Mouse (Mus musculus) heart, embryonic 14.5 days (tissue): ENCODE measurements around the gene Phb. TPM values are rescaled to one million over a fixed set of nuclear protein-coding genes. Genes with fewer than 3 reads are reported as not detected.
A peak's percentile ranks its signal among the peaks of the same experiment; 100 is the strongest.

Source experiments
- ATAC-seq: fragments of 200-750 bp; cut with Nextera tagmentation; 2 replicates; pipeline ENCODE4 v1.8.0; 2017; ENCODE audit warnings: low read depth, moderate TSS enrichment; ENCODE audit not compliant: insufficient number of reproducible peaks, insufficient read depth, low FRiP score
- H3K27ac ChIP-seq, 2 experiments: fragments of 200-500 bp in 1 of 2; fragments of 300-500 bp in 1 of 2; sonication (generic) in 1 of 2; replicated peaks in 1 of 2; 2 replicates each; pipeline ENCODE4 v1.5.1; 2012 to 2014; ENCODE audit warnings: low read depth in 2 of 2, low read length in 2 of 2, control low read depth in 1 of 2, mild to moderate bottlenecking in 1 of 2, mixed read lengths in 1 of 2; ENCODE audit not compliant: control insufficient read depth in 1 of 2, insufficient read depth in 1 of 2
- H3K27me3 ChIP-seq: fragments of 300-500 bp; sonication (generic); 2 replicates; pipeline ENCODE4 v1.6.1; 2014; ENCODE audit warnings: mild to moderate bottlenecking, low read length, control low read depth; ENCODE audit not compliant: control insufficient read depth, insufficient read depth
- H3K36me3 ChIP-seq: fragments of 300-500 bp; sonication (generic); 2 replicates; pipeline ENCODE4 v1.6.1; 2014; ENCODE audit warnings: mild to moderate bottlenecking, control low read depth, low read length, mixed read lengths; ENCODE audit not compliant: control insufficient read depth, insufficient read depth
- H3K4me1 ChIP-seq, 2 experiments: fragments of 200-500 bp in 1 of 2; fragments of 300-500 bp in 1 of 2; sonication (generic) in 1 of 2; 2 replicates each; pipeline ENCODE4 v1.6.1; 2012 to 2014; ENCODE audit warnings: low read length in 2 of 2, control low read depth in 1 of 2, mixed read lengths in 1 of 2; ENCODE audit not compliant: control insufficient read depth in 2 of 2, insufficient read depth in 2 of 2
- H3K4me2 ChIP-seq: fragments of 300-500 bp; sonication (generic); 2 replicates; pipeline ENCODE4 v1.6.1; 2014; ENCODE audit warnings: mild to moderate bottlenecking, low read length
- H3K4me3 ChIP-seq, 2 experiments: fragments of 200-500 bp in 1 of 2; fragments of 300-500 bp in 1 of 2; sonication (generic) in 1 of 2; 2 replicates each; pipeline ENCODE4 v1.5.1; 2012 to 2014; ENCODE audit warnings: low read length in 2 of 2, mild to moderate bottlenecking in 2 of 2, control low read depth in 1 of 2, low read depth in 1 of 2, moderate library complexity in 1 of 2; ENCODE audit not compliant: control insufficient read depth in 1 of 2, insufficient read depth in 1 of 2
- H3K9ac ChIP-seq: fragments of 300-500 bp; sonication (generic); 2 replicates; pipeline ENCODE4 v1.6.1; 2014; ENCODE audit warnings: mild to moderate bottlenecking, low read length
- H3K9me3 ChIP-seq: fragments of 300-500 bp; sonication (generic); 2 replicates; pipeline ENCODE4 v1.6.1; 2016; ENCODE audit warnings: low read length, control low read depth; ENCODE audit not compliant: control insufficient read depth
- WGBS: fragments of 180-500 bp; shearing (Covaris S2); extraction: QIAGEN DNeasy Blood & Tissue Kit; methylation state at CpG from one replicate; pipeline ENCODE4 v1.1.7; 2014; 5-methylcytosine and 5-hydroxymethylcytosine counted together
- polyA plus RNA-seq: library from polyadenylated mRNA; unstranded; fragments of >200 nt; fragmentation: Nextera tagmentation; extraction: Ambion mirVana; gene quantifications from 2 replicates; pipeline ENCODE4 v1.2.1, GENCODE M21; 2014

Gene Phb
- polyA plus RNA-seq, 1 experiment from 2014 or later: 269 TPM

GRCm38 (mm10) chr11:95689544-95689943 lies 22.8 kb downstream of the Phb start:
- H3K9ac ChIP-seq: no peak overlapping the region
- H3K4me3 ChIP-seq: no peak overlapping the region
- H3K4me2 ChIP-seq: no peak overlapping the region
- no peaks in the 10 kb centered on the region for H3K9me3 ChIP-seq
- H3K27ac ChIP-seq: no peak overlapping the region
- WGBS: 60% methylated on average over 3 of the region's 3 CpGs
- no peak for ATAC-seq
- peaks cover 12 to 16% of the 10 kb centered on the region in 2 experiments for H3K4me1 ChIP-seq
- no peaks in the 10 kb centered on the region for H3K27me3 ChIP-seq
- no peaks in the 10 kb centered on the region for H3K36me3 ChIP-seq

- H3K4me2 ChIP-seq: no peak overlapping the region
- no peak for ATAC-seq
- H3K9ac ChIP-seq: no peak overlapping the region
- WGBS: 79% methylated on average over 5 of the region's 5 CpGs
- no peaks in the 10 kb centered on the region for H3K27me3 ChIP-seq
- H3K4me1 ChIP-seq: no peaks in the 10 kb centered on the region
- no peak overlapping the region for H3K4me3 ChIP-seq
- H3K36me3 ChIP-seq: no peaks in the 10 kb centered on the region
- no peaks in the 10 kb centered on the region for H3K9me3 ChIP-seq
- H3K27ac ChIP-seq: no peak overlapping the region
These were observed 31.8 kb downstream of the Phb start for GRCm38 (mm10) chr11:95698541-95698940.

GRCm38 (mm10) chr11:95700778-95701739 lies 34.3 kb downstream of the Phb start:
- Histone ChIP-seq H3K4me2 (no peak overlapping the region), H3K9ac (no peak overlapping the region), H3K4me1 (no peaks in the 10 kb centered on the region), H3K36me3 (no peaks in the 10 kb centered on the region), H3K9me3 (no peaks in the 10 kb centered on the region), H3K27ac (no peak overlapping the region), H3K27me3 (no peaks in the 10 kb centered on the region), H3K4me3 (no peak overlapping the region)
- WGBS: 83% methylated on average over 13 of the region's 13 CpGs
- ATAC-seq: no peak

GRCm38 (mm10) chr11:95704032-95704969 lies 37.5 kb downstream of the Phb start:
- no peak overlapping the region for H3K4me2 ChIP-seq
- no peak overlapping the region for H3K9ac ChIP-seq
- no peaks in the 10 kb centered on the region for H3K9me3 ChIP-seq
- no peak overlapping the region for H3K4me3 ChIP-seq
- H3K27me3 ChIP-seq: no peaks in the 10 kb centered on the region
- no peaks in the 10 kb centered on the region for H3K4me1 ChIP-seq
- ATAC-seq: no peak
- WGBS: 86% methylated on average over 12 of the region's 12 CpGs
- H3K36me3 ChIP-seq: no peaks in the 10 kb centered on the region
- peak overlapping the region in 1 of 2 experiments; percentile 24; a peak in 1 of 4 replicates for H3K27ac ChIP-seq

GRCm38 (mm10) chr11:95704970-95705330 lies 38.2 kb downstream of the Phb start:
- H3K9me3 ChIP-seq: no peaks in the 10 kb centered on the region
- 68% methylated on average over 4 of the region's 4 CpGs for WGBS
- H3K4me1 ChIP-seq: no peaks in the 10 kb centered on the region
- H3K4me3 ChIP-seq: no peak overlapping the region
- H3K36me3 ChIP-seq: no peaks in the 10 kb centered on the region
- H3K27me3 ChIP-seq: no peaks in the 10 kb centered on the region
- ATAC-seq: no peak
- peak overlapping the region in 1 of 2 experiments; percentile 24; a peak in 1 of 4 replicates for H3K27ac ChIP-seq
- no peak overlapping the region for H3K9ac ChIP-seq
- H3K4me2 ChIP-seq: no peak overlapping the region

- no peaks in the 10 kb centered on the region for H3K9me3 ChIP-seq
- no peak overlapping the region for H3K4me3 ChIP-seq
- no peak for ATAC-seq
- no peak overlapping the region for H3K9ac ChIP-seq
- H3K4me1 ChIP-seq: peaks cover 7 to 17% of the 10 kb centered on the region in 2 experiments
- no peaks in the 10 kb centered on the region for H3K27me3 ChIP-seq
- H3K27ac ChIP-seq: no peak overlapping the region
- no peaks in the 10 kb centered on the region for H3K36me3 ChIP-seq
- H3K4me2 ChIP-seq: no peak overlapping the region
- WGBS: 86% methylated on average over 6 of the region's 6 CpGs
These were observed 42.8 kb downstream of the Phb start for GRCm38 (mm10) chr11:95709534-95710040.

GRCm38 (mm10) chr11:95710478-95710877 lies 43.7 kb downstream of the Phb start:
- no peaks in the 10 kb centered on the region for H3K27me3 ChIP-seq
- H3K4me2 ChIP-seq: no peak overlapping the region
- no peak overlapping the region for H3K9ac ChIP-seq
- ATAC-seq: no peak
- WGBS: 76% methylated on average over 7 of the region's 7 CpGs
- H3K27ac ChIP-seq: no peak overlapping the region
- H3K36me3 ChIP-seq: no peaks in the 10 kb centered on the region
- H3K9me3 ChIP-seq: no peaks in the 10 kb centered on the region
- no peak overlapping the region for H3K4me3 ChIP-seq
- H3K4me1 ChIP-seq: peaks cover 7 to 21% of the 10 kb centered on the region in 2 experiments
